Comparison of ENCODE assay signal across 28 mouse cellular contexts in genomic region chr13:16459743-16460142, GRCm38 (mm10).
DNase-seq lines count a peak whose midpoint lies in the region; ATAC-seq and TF ChIP-seq lines count a peak whose summit lies in the region.
"Had no signal": no experiment of that assay in that cellular context is flagged by ENCODE, and none has a peak within 500 bp of the region (broad histone marks: within the 10 kb centered on the region; RNA-seq: fewer than 3 reads in every experiment).

No protein-coding gene starts in this region.

- no peaks in the 10 kb centered on the region for H3K9me3 ChIP-seq in liver, postnatal 0 days (ENCODE audit: low read length)
- no peaks in the 10 kb centered on the region for H3K9me3 ChIP-seq in midbrain, embryonic 16.5 days (replicated peaks; ENCODE audit: control insufficient read depth, low read length, poor library complexity, severe bottlenecking)
- H3K9me3 ChIP-seq: embryonic facial prominence, embryonic 10.5 days; embryonic facial prominence, embryonic 13.5 days; forebrain, embryonic 12.5 days; forebrain, embryonic 15.5 days; hindbrain, embryonic 10.5 days; hindbrain, embryonic 13.5 days had no signal

- H3K27ac ChIP-seq in liver, postnatal 0 days (ENCODE audit: low read depth) = no peak overlapping the region
- no peak overlapping the region for H3K27ac ChIP-seq in midbrain, embryonic 16.5 days (ENCODE audit: low read length)
- H3K27ac ChIP-seq: embryonic facial prominence, embryonic 10.5 days; embryonic facial prominence, embryonic 13.5 days; forebrain, embryonic 12.5 days; forebrain, embryonic 15.5 days; hindbrain, embryonic 10.5 days; hindbrain, embryonic 13.5 days had no signal

- peak; percentile 75 for ATAC-seq in liver, postnatal 0 days
- ATAC-seq in granulocyte monocyte progenitor cell, adult 5-6 weeks (replicated peaks; ENCODE audit: poor library complexity, severe bottlenecking) = peak; percentile 98
- peak; percentile 96 for ATAC-seq in megakaryocyte progenitor cell, adult 5-6 weeks (replicated peaks; ENCODE audit: poor library complexity)
- no peak for ATAC-seq in midbrain, embryonic 16.5 days
- ATAC-seq: activated CD4-positive, CD25-positive, alpha-beta regulatory T cell, adult 4 months; CD4-positive, CD25-positive, alpha-beta regulatory T cell, adult 4 months; forebrain, embryonic 15.5 days; hindbrain, embryonic 16.5 days had no signal

- no peaks in the 10 kb centered on the region for H3K36me3 ChIP-seq in liver, postnatal 0 days (replicated peaks; ENCODE audit: insufficient read depth, low read length)
- no peaks in the 10 kb centered on the region for H3K36me3 ChIP-seq in midbrain, embryonic 16.5 days (ENCODE audit: control insufficient read depth, insufficient read depth, low read length)
- H3K36me3 ChIP-seq: embryonic facial prominence, embryonic 10.5 days; embryonic facial prominence, embryonic 13.5 days; forebrain, embryonic 12.5 days; forebrain, embryonic 15.5 days; hindbrain, embryonic 10.5 days; hindbrain, embryonic 13.5 days had no signal

- no peak overlapping the region for H3K4me2 ChIP-seq in liver, postnatal 0 days (ENCODE audit: low read depth, low read length)
- no peak overlapping the region for H3K4me2 ChIP-seq in midbrain, embryonic 16.5 days (ENCODE audit: low read length)
- H3K4me2 ChIP-seq: embryonic facial prominence, embryonic 13.5 days; forebrain, embryonic 12.5 days; forebrain, embryonic 15.5 days; heart, embryonic 11.5 days; hindbrain, embryonic 13.5 days had no signal

- peaks cover 16% of the 10 kb centered on the region for H3K4me1 ChIP-seq in liver, postnatal 0 days (ENCODE audit: insufficient read depth)
- no peaks in the 10 kb centered on the region for H3K4me1 ChIP-seq in midbrain, embryonic 16.5 days (ENCODE audit: control insufficient read depth, insufficient read depth, low read length)
- H3K4me1 ChIP-seq: embryonic facial prominence, embryonic 10.5 days; embryonic facial prominence, embryonic 13.5 days; forebrain, embryonic 12.5 days; forebrain, embryonic 15.5 days; hindbrain, embryonic 10.5 days; hindbrain, embryonic 13.5 days had no signal

- DNase-seq in liver, postnatal 0 days = no peak
- no peak for DNase-seq in liver
- no peak for DNase-seq in urinary bladder, postnatal 14 days (ENCODE audit: low spot score)
- no peak for DNase-seq in ovary, postnatal 14 days (ENCODE audit: low spot score)
- DNase-seq: adrenal gland, adult 8-10 months; adrenal gland, postnatal 25 days; cerebellum, adult 11 months; cerebellum, adult 2 months; cerebellum, adult 9-11 months; cerebellum, postnatal 25 days; embryo, embryonic 11 days; gastrocnemius, postnatal 10 days; gastrocnemius, postnatal 36 days; heart, adult 11 months had no signal

- TF ChIP-seq EP300 in liver, postnatal 0 days (IDR thresholded peaks at IDR 0.05; ENCODE audit: low read depth) = peak; percentile 22; the same call in 1 of the 2 replicates

- H3K27me3 ChIP-seq in liver, postnatal 0 days (ENCODE audit: insufficient read depth, low read length) = no peaks in the 10 kb centered on the region
- H3K27me3 ChIP-seq in midbrain, embryonic 16.5 days (ENCODE audit: control insufficient read depth, insufficient read depth, low read depth, low read length) = no peaks in the 10 kb centered on the region
- H3K27me3 ChIP-seq: embryonic facial prominence, embryonic 13.5 days; forebrain, embryonic 12.5 days; forebrain, embryonic 15.5 days; hindbrain, embryonic 13.5 days had no signal

- no peak for TF ChIP-seq CTCF in liver, postnatal 0 days (IDR thresholded peaks at IDR 0.05; ENCODE audit: low read depth)

- H3K9ac ChIP-seq in liver, postnatal 0 days (replicated peaks) = no peak overlapping the region
- no peak overlapping the region for H3K9ac ChIP-seq in midbrain, embryonic 16.5 days (ENCODE audit: low read depth, low read length)
- H3K9ac ChIP-seq: embryonic facial prominence, embryonic 13.5 days; forebrain, embryonic 12.5 days; forebrain, embryonic 15.5 days; hindbrain, embryonic 13.5 days had no signal

- H3K4me3 ChIP-seq in liver, postnatal 0 days (ENCODE audit: low read depth, low read length) = no peak overlapping the region
- no peak overlapping the region for H3K4me3 ChIP-seq in midbrain, embryonic 16.5 days (ENCODE audit: low read depth, low read length)
- H3K4me3 ChIP-seq: embryonic facial prominence, embryonic 10.5 days; embryonic facial prominence, embryonic 13.5 days; erythroblast, embryonic 14.5 days; forebrain, embryonic 12.5 days; forebrain, embryonic 15.5 days; hindbrain, embryonic 10.5 days; hindbrain, embryonic 13.5 days had no signal

- 51% methylated on average over 2 of the region's 2 CpGs for WGBS in liver, postnatal 0 days (ENCODE audit: insufficient replicate concordance)
- WGBS in midbrain, embryonic 16.5 days = 71% methylated on average over 2 of the region's 2 CpGs
